Mouse (Mus musculus) liver, adult (tissue): ENCODE results near the gene Spg20.

ENCODE experiments used
- GATA4 ChIP-seq: IDR thresholded peaks from 2 replicates; pipeline ENCODE4 v1.6.1; 2014; ENCODE audit warnings: mild to moderate bottlenecking, low read length; ENCODE audit not compliant: insufficient replicate concordance

The Spg20 gene

DNA sequence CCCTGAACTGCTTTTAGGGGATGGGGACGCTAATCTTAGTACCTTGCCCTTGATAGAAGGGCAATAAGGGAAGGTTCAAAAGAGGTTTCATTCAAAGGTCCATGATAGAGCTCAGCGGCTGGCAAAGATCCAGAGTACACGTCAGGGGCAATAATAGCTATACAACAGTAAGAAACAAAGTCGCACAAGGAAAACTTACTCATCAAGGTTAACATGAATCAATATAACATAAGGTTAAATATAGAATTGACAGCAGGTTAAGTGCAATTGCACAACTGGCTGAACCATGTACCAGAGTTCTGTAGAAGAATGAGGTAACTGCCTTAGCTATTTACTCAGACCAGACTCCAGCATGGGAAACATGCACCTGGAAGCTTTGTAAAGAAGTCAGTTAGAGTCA, 22.6 kb upstream of the Spg20 start:
- TF ChIP-seq GATA4, result no peak

DNA sequence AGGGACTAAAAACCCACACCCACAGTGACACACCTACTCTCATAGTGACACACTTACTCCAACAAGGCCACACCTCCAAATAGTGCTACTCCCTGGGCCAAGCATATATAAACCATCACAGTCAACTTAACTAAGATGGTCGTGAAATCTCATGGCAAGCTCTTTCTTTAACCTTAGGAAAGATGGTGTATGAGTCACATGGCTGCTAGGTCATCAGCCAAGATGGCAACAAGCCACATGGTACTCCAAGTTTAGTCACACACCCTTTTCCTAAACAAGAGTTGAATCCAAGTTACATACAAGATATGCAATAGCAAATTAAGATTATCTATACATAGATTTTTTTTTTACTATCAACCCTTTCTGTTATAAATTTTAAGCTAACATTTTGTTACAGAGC, 18.7 kb upstream of the Spg20 start:
- TF ChIP-seq GATA4, result no peak

DNA sequence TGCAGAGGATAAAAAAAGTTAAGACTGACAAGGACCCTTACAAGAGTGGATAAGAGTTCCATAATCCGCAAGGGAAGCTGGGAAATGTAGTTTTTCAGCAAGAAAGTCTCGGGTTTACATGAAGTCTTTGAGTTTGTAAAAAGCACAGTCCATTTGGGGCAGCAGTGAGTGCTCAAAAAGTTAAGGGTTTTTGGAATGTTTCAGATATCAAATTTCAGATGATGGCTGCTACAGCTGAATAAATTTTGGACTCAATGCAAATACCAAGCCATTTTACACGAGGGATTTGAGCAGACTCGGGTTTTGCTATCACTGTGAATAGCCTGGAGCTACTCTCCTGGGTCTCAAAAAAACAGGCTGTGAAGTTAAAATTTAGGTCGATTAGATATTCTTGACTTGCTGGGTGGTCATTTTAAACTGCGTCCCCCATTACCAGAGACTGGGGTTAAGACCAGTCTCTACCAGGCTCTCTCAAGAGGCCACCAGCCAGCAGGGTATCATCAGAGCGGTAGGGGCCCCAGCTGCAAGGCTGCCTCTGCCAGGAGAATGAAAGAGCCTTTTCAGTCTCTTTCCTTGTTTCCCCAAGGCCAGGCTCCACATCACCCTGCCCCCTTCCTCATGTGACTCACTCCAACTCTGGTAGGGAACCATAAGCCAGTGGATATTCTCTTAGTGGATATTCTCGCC, 15.8 kb upstream of the Spg20 start:
- no peak for TF ChIP-seq GATA4

DNA sequence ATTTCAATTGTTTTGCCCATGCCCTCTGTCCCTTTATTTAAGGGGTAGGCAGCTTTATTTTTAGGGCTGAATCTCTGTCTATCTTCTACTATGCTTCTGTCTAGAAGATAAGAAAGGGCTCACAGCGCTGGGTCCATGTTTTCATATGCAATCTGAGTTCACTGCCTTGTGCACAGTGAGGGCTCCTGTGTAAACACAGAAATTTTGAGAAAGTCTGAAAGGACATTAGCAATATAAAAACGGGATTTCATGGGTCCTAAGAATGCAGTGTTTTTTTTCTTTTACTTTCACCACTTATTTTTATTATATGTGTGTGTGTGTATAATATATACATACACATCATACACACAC, 15.3 kb upstream of the Spg20 start:
- no peak for TF ChIP-seq GATA4

DNA sequence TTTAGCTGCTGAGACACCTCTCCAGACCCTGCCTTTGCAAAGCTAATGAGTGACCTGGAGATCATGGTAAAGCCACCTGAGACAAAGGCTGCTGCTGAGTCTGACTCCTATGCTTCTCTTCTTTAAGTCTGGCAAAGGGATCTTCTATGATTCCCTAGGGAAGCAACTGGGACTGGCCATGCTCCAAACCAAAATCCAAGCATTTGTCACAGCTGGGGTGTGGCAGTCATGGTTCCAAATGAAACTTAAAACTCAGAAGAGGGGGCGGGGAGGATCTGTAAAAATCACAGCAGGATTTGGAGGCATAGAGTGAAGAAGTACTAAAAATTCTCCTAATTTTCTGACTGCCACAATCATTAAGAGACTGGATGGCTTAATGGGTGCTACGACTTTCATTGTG, 14.7 kb upstream of the Spg20 start:
- no peak for TF ChIP-seq GATA4

DNA sequence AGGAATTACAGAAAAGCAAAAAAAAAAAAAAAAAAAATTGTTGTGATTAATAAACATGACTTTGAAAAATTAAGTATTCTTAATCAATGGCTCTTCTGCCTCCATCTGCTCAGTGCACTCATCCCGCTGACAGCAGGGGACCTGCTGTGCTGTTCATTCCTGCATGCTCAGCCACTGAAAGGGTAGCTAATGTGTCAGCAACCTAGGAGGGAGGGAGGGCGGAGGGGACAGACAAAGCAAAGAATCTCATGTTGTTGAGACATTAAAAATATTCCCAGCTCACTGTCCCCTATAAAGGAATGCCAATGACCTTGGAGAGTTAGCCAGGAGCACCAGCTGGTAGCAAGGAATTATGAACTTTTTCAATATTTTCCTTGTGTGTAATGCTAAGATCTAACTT, 13.9 kb upstream of the Spg20 start:
- TF ChIP-seq GATA4, result no peak

DNA sequence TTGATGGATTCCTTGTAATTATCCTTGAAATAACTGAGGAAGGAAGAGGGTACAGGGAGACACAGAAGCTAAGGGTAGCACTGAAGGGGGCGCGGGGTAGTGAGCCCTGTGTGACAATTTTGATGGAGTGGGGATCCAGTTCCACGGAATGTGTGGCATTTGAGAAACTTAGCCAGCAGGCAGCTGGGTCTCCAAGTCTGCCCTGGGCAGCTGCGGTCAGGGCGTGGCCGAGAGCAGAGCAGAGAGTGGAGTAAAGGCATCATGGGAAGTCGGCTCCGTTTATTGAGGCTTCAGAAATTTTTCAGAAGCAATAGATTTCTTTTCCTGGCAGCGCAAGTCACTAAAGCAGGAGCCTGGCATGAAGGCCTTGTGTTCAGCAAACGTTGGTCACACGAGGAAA, 12.9 kb upstream of the Spg20 start:
- no peak for TF ChIP-seq GATA4

DNA sequence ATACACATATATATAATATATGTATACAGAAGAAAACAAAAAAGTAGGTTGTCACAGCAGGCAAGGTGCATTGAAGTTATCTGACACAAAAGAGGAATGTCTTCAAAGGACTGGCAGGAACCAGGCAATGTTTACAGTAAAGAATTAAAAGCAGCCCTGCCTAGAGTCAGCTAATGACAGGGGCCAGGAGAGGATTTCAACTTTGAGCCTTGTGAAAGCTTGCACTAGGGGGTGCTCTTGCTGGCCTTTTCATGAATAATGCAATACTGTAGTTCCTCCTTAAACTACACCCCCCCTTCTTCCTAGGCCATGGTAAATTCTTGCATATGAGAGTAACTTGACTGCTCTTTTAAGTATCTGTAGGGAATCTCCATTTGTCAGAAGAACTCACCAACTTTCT, 10.8 kb upstream of the Spg20 start:
- TF ChIP-seq GATA4, result no peak

DNA sequence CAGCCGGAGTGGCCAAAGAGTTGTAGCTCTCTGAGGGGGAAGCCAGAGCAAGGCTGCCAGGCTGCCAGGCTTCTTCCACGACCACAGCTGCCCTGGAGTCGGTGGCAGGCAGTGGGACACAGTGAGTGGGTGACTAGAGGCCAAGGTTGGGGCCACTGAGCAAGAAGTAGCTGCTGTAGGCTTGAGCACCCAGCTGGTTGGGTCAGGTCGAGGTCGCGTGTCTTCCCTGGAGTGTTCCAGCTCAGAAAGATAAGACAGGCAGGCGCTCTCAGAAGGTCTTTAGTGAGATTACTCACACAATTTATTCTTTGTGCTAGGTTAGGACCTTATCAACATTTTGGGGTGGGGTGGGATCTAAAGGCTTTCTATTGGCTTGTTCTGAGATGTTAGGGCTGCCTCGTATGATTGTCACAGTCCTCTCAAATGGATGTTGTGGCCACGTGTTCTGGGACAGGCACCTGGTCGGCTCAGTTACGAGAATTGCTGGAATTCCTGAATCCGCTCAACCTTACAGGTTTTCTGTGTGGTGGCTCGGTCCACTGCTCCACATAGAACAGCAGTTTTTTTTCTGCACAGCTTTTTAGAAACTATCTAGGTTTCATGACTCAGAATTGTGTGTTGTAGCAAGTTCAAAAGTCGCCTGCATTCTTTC, 6.4 kb upstream of the Spg20 start:
- TF ChIP-seq GATA4, result no peak

DNA sequence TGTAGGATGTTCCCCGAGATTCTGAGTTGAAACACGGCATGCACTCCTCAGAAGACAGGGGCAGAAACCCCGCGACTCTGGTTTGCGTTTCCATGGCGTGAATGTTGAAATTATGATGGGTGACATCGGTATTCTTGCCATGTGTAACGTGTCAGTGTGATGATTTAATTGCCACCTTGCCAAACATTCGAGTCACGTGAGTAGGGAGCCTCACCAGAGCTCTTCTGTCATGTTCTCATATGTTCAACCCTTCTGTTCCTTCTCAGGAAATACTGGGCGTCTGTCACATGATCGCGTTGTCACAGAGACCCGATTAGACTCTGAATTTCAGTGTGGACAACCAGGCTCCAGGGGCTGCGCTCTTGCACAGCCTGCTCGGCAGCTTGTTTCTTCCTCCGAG, 5.9 kb upstream of the Spg20 start:
- no peak for TF ChIP-seq GATA4

DNA sequence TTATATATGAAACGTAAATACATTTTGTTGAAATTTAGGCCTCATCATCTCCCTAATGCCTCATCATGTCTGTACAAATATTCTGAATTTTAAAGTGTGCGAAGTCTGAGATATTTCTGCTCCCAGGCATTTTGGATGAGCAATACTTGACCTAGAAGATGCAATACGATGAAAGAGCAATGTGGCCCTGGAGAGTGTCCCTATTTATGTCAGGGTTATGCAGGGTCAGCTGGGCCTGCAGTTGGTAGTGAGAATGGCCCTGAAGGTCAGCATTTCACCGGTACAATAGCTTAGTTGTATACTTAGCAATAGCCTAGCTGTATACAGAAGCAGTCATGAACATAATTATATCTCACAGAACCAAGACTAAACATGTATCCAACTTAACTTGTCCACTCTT, 2.8 kb upstream of the Spg20 start:
- no peak for TF ChIP-seq GATA4

DNA sequence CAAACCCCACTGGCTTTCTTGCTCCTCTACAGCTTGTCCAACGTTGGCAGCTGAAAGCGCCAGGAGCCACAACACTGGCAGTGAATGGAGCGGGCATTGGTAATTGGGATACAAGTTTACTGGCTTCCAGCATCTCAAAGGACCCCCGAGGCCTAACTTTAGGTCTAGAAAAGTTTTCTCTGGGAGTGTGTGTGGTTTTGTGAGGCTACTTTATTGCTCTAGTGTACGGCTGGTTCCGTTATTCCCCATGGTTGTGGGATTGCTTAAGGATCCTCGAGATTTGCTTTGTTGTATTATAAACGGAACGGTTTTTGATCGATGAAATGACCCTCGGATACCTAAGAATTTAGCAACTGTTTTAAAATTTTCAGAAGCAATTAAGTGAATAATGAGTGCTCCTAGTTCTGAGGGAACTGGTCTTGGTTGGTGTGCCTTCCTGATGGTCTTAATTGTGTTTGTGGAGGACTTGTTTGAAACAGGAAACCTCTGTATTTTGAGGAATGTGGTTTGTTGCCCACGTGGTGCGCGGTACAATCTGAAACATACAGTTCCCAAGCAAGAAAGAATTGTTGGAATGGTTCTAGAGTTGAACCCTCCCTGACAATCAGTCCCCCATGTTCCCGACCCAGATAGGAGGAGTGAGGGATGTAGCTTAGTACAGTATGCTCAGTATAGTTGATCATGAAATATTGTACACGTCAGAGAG, 955 bp downstream of the Spg20 start:
- no peak for TF ChIP-seq GATA4

DNA sequence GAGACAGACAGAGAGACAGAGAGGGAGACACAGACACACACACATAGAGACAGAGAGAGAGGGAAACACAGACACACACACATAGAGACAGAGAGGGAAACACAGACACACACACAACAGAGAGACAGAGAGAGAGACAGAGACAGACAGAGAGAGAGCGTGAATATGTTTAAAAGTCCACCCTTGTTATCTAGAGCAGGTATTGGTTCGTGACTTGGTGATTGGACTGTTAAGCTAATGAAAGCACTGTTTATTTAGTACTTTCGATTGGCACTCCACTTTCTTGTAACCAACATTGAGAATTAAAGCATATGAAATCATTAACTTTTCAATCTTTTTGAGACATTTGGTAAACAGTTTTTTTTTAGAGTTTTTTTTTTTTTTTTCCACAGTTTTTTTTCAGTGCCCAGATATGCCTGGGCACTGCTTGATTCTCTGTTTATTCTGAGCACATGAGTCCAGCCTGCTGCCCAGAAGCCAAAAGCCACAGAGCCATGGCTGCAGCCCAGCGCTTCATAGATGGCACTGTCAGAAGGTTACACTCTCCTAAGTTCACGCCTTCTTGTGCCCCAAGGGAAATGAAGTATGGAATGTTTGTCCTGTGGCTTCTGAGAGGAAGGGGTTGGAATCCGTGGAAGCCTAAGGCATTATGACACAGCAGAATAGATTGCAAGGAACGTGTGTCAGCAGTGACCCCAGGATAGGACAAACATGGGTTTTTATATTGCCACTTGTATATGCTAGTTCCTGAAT, 2.6 kb downstream of the Spg20 start:
- peak; percentile 88 for TF ChIP-seq GATA4

DNA sequence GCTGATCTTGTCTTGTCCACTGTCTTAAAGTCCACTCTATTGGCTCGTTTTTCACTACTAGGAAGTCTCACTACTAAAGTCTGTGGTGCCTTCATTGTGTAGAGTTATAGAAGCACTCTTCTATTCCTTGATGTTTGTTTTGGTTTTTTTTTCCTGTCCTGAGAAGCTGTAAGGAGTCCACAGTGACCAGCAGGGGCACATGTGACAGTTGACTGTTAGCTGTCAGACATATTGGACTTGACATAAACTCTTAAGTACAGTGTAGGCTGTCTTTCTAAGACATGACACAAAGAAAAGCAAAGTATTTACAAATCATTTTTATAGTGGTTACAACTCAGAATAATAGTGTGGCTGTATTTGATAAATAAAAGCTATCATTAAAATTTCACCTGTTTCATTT, 3.2 kb downstream of the Spg20 start:
- no peak for TF ChIP-seq GATA4

DNA sequence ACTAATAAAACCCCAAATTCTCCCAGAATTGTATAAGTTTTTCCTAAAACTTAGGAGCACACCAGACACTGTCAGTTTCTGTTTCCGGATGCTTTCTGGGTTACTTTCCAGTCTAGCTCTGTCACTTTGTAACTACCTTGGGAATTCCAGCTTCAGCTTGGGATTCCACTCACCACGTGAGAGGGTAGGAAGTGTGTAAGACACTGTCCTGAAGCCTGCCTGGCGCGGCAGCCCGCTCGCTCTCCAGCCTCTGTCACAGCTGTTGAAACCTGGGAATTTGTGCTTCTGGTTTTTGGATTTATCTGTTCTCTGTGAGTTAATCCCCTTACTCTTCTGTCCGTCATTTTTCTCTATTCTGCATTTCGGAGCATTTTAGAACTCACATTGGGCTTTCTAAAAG, 4.1 kb downstream of the Spg20 start:
- no peak for TF ChIP-seq GATA4
